Mouse (Mus musculus): ENCODE measurements around the gene Sgcb. TPM values are rescaled to one million over a fixed set of nuclear protein-coding genes. Genes with fewer than 3 reads are reported as not detected.
"Not testable (repeated sequence)": the region's sequence is repeated elsewhere in the genome, so short reads cannot be mapped to it uniquely, and the experiment has no call there.

Gene Sgcb
- polyA plus RNA-seq, 1 experiment from 2014 or later = 46.5 TPM

- 77% methylated on average over 8 of the region's 8 CpGs for WGBS
- no peak overlapping the region for H3K27ac ChIP-seq
- H3K4me3 ChIP-seq = no peak overlapping the region
- no peaks in the 10 kb centered on the region for H3K4me1 ChIP-seq
- H3K9ac ChIP-seq = no peak overlapping the region
- no peaks in the 10 kb centered on the region for H3K27me3 ChIP-seq
- H3K9me3 ChIP-seq = peaks cover 3% of the 10 kb centered on the region
- no peak overlapping the region for H3K4me2 ChIP-seq (replicated peaks)
- ATAC-seq (ENCODE audit: low FRiP score, low read depth) = no peak
- H3K36me3 ChIP-seq = no peaks in the 10 kb centered on the region
Observed at GRCm38 (mm10) chr5:73601361-73601763, 46.2 kb downstream of the Sgcb start.

- H3K4me2 ChIP-seq (replicated peaks) = no peak overlapping the region
- H3K9me3 ChIP-seq = no peaks in the 10 kb centered on the region
- H3K36me3 ChIP-seq = no peaks in the 10 kb centered on the region
- H3K4me3 ChIP-seq = no peak overlapping the region
- H3K9ac ChIP-seq = no peak overlapping the region
- no peaks in the 10 kb centered on the region for H3K4me1 ChIP-seq
- H3K27me3 ChIP-seq = no peaks in the 10 kb centered on the region
- ATAC-seq (ENCODE audit: low FRiP score, low read depth) = no peak
- WGBS = 68% methylated on average over 2 of the region's 2 CpGs
- no peak overlapping the region for H3K27ac ChIP-seq
Observed at GRCm38 (mm10) chr5:73599991-73600390, 47.6 kb downstream of the Sgcb start.

- Histone ChIP-seq H3K4me3 (no peak overlapping the region), H3K9me3 (no peaks in the 10 kb centered on the region), H3K27ac (no peak overlapping the region), H3K4me2 (replicated peaks) (no peak overlapping the region), H3K27me3 (no peaks in the 10 kb centered on the region), H3K4me1 (no peaks in the 10 kb centered on the region), H3K36me3 (no peaks in the 10 kb centered on the region), H3K9ac (no peak overlapping the region)
- ATAC-seq (ENCODE audit: low FRiP score, low read depth) = no peak
- WGBS = 71% methylated on average over 5 of the region's 5 CpGs
Observed at GRCm38 (mm10) chr5:73598943-73599695, 48.5 kb downstream of the Sgcb start.

GRCm38 (mm10) chr5:73587119-73587518, 60.5 kb downstream of the Sgcb start:
- ATAC-seq (ENCODE audit: low FRiP score, low read depth) = no peak
- Histone ChIP-seq H3K4me2 (replicated peaks) (no peak overlapping the region), H3K9me3 (no peaks in the 10 kb centered on the region), H3K9ac (no peak overlapping the region), H3K36me3 (no peaks in the 10 kb centered on the region), H3K27ac (no peak overlapping the region), H3K4me3 (no peak overlapping the region), H3K4me1 (no peaks in the 10 kb centered on the region), H3K27me3 (no peaks in the 10 kb centered on the region)
- WGBS = 61% methylated on average over 3 of the region's 3 CpGs

GRCm38 (mm10) chr5:73586597-73586996, 61.0 kb downstream of the Sgcb start:
- Histone ChIP-seq H3K9me3 (no peaks in the 10 kb centered on the region), H3K27me3 (no peaks in the 10 kb centered on the region), H3K27ac (no peak overlapping the region), H3K4me3 (no peak overlapping the region), H3K36me3 (no peaks in the 10 kb centered on the region), H3K4me2 (replicated peaks) (no peak overlapping the region), H3K4me1 (no peaks in the 10 kb centered on the region), H3K9ac (no peak overlapping the region)
- 73% methylated on average over 4 of the region's 4 CpGs for WGBS
- no peak for ATAC-seq (ENCODE audit: low FRiP score, low read depth)

GRCm38 (mm10) chr5:73585212-73586115, 62.1 kb downstream of the Sgcb start:
- H3K4me1 ChIP-seq = no peaks in the 10 kb centered on the region
- no peaks in the 10 kb centered on the region for H3K9me3 ChIP-seq
- WGBS = 32% methylated on average over 7 of the region's 7 CpGs
- H3K4me3 ChIP-seq = no peak overlapping the region
- H3K27me3 ChIP-seq = no peaks in the 10 kb centered on the region
- no peak overlapping the region for H3K9ac ChIP-seq
- no peaks in the 10 kb centered on the region for H3K36me3 ChIP-seq
- H3K4me2 ChIP-seq (replicated peaks) = no peak overlapping the region
- H3K27ac ChIP-seq = no peak overlapping the region
- no peak for ATAC-seq (ENCODE audit: low FRiP score, low read depth)

GRCm38 (mm10) chr5:73584011-73584410, 63.6 kb downstream of the Sgcb start:
- H3K4me1 ChIP-seq; H3K27me3 ChIP-seq; H3K4me2 ChIP-seq (replicated peaks); H3K9ac ChIP-seq; H3K4me3 ChIP-seq; H3K9me3 ChIP-seq; H3K27ac ChIP-seq; ATAC-seq (ENCODE audit: low FRiP score, low read depth); H3K36me3 ChIP-seq: not testable (repeated sequence)
- WGBS = 53% methylated on average over 6 of the region's 6 CpGs

Other genes starting within 250 kb of the Sgcb start
- not detected in 2 replicates for gene Cwh43, start 241.7 kb downstream of the Sgcb start, polyA plus RNA-seq (2015; fragmentation: Nextera tagmentation; extraction: Ambion mirVana)
- 31.9 and 32.7 TPM in 2 replicates for gene Dcun1d4, start 166.8 kb downstream of the Sgcb start, polyA plus RNA-seq (2015; fragmentation: Nextera tagmentation; extraction: Ambion mirVana)
- not detected in 2 replicates for gene Lrrc66, start 15.3 kb downstream of the Sgcb start, polyA plus RNA-seq (2015; fragmentation: Nextera tagmentation; extraction: Ambion mirVana)
- 1.7 and 1.9 TPM in 2 replicates for gene Spata18, start 3.6 kb upstream of the Sgcb start, polyA plus RNA-seq (2015; fragmentation: Nextera tagmentation; extraction: Ambion mirVana)